Mouse (Mus musculus): ENCODE results near the gene Hcn2.

GRCm38 (mm10) chr10:79762875-79763274 is 46.4 kb downstream of the Hcn2 start:
- TF ChIP-seq POLR2A (IDR thresholded peaks at IDR 0.05; ENCODE audit: borderline replicate concordance, insufficient read depth, low read length): no peak
- TF ChIP-seq CTCF (IDR thresholded peaks at IDR 0.05; ENCODE audit: borderline replicate concordance, insufficient read depth, low read depth, low read length): no peak
